Mouse (Mus musculus) embryonic facial prominence, embryonic 13.5 days (tissue): ENCODE measurements around the gene Polr2c. TPM values are rescaled to one million over a fixed set of nuclear protein-coding genes. Genes with fewer than 3 reads are reported as not detected.
"Not testable (repeated sequence)": the region's sequence is repeated elsewhere in the genome, so short reads cannot be mapped to it uniquely, and the experiment has no call there.

Source experiments
- ATAC-seq: fragments of 200-750 bp; cut with Nextera tagmentation; 2 replicates; pipeline ENCODE4 v1.8.0; 2017; ENCODE audit warnings: low read depth; ENCODE audit not compliant: insufficient number of reproducible peaks, insufficient read depth, low FRiP score, low TSS enrichment
- H3K27ac ChIP-seq: fragments of 300-500 bp; sonication (generic); 2 replicates; pipeline ENCODE4 v1.5.1; 2015; ENCODE audit warnings: moderate library complexity, mild to moderate bottlenecking, inconsistent platforms
- H3K27me3 ChIP-seq: fragments of 300-500 bp; sonication (generic); 2 replicates; pipeline ENCODE4 v1.6.1; 2015; ENCODE audit warnings: mild to moderate bottlenecking, inconsistent platforms
- H3K36me3 ChIP-seq: fragments of 300-500 bp; sonication (generic); 2 replicates; pipeline ENCODE4 v1.6.1; 2015; ENCODE audit warnings: mild to moderate bottlenecking, inconsistent platforms
- H3K4me1 ChIP-seq: fragments of 300-500 bp; sonication (generic); 2 replicates; pipeline ENCODE4 v1.6.1; 2015; ENCODE audit warnings: inconsistent platforms
- H3K4me2 ChIP-seq: fragments of 300-500 bp; sonication (generic); 2 replicates; pipeline ENCODE4 v1.6.1; 2015; ENCODE audit warnings: moderate library complexity, mild to moderate bottlenecking, inconsistent platforms
- H3K4me3 ChIP-seq: fragments of 300-500 bp; sonication (generic); 2 replicates; pipeline ENCODE4 v1.5.1; 2015; ENCODE audit warnings: mild to moderate bottlenecking, inconsistent platforms
- H3K9ac ChIP-seq: fragments of 300-500 bp; sonication (generic); 2 replicates; pipeline ENCODE4 v1.6.1; 2015; ENCODE audit warnings: mild to moderate bottlenecking, inconsistent platforms
- H3K9me3 ChIP-seq: fragments of 300-500 bp; sonication (generic); 2 replicates; pipeline ENCODE4 v1.6.1; 2016; ENCODE audit warnings: inconsistent platforms
- WGBS: fragments of 180-500 bp; shearing (Covaris S2); methylation state at CpG from one replicate; pipeline ENCODE4 v1.1.7; 2015; ENCODE audit warnings: mixed read lengths; 5-methylcytosine and 5-hydroxymethylcytosine counted together
- polyA plus RNA-seq: library from polyadenylated mRNA; unstranded; fragments of >200 nt; fragmentation: Nextera tagmentation; extraction: Ambion mirVana; gene quantifications from 2 replicates; pipeline ENCODE4 v1.2.1, GENCODE M21; 2015

Gene Polr2c
- polyA plus RNA-seq, 1 experiment from 2014 or later: 152 TPM

DNA sequence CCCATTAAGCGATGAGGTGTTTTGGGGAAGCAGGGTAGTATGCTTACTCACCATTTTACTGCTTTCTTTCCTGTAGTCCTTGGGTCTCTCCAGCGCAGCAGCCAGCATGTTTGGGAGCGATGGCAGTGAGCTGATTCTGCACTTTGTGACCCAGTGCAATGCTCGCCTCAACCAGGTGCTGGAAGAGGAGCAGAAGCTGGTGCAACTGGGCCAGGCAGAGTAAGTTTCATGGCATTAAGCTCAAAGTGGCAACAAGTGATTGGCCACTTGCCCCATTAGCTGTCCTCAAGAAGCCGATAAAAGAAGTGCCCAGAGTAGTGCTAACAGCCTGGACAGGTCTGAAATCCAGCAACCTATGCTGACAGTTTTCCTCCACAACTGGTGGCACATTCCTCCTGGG is 7.2 kb upstream of the Polr2c start:
- Histone ChIP-seq H3K4me2 (no peak overlapping the region), H3K27ac (no peak overlapping the region), H3K9ac (no peak overlapping the region), H3K4me3 (no peak overlapping the region), H3K9me3 (no peaks in the 10 kb centered on the region), H3K4me1 (no peaks in the 10 kb centered on the region), H3K36me3 (peaks cover 92% of the 10 kb centered on the region), H3K27me3 (no peaks in the 10 kb centered on the region)
- WGBS: 90% methylated on average over 5 of the region's 5 CpGs
- no peak for ATAC-seq

DNA sequence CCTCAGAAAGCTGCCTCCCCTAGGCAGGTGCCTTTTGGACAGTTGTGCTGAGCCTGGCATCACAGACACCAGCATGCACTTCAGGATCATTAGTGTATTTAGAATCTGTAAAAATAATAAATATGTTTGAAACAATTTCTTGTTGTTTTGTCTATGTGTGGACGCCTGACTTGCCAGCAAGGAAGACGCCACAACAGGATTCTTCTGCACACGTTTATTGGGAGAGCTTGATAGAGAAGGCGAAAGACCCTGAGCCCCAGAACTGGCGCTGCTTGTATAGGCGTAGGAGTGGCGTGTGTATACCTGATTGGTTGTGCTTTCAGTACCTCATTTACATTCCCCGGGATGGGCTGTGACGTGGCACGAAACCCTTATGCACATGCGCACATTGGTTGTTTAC is 2.5 kb upstream of the Polr2c start:
- H3K9ac ChIP-seq: 0 out of 2 replicates have a peak overlapping the region, but pooled peaks have one; percentile 6
- H3K4me1 ChIP-seq: peaks cover 17% of the 10 kb centered on the region
- ATAC-seq, H3K27me3 ChIP-seq, H3K9me3 ChIP-seq, H3K4me2 ChIP-seq, H3K27ac ChIP-seq, H3K4me3 ChIP-seq: not testable (repeated sequence)
- peaks cover 56% of the 10 kb centered on the region for H3K36me3 ChIP-seq
- 90% methylated on average over 11 of the region's 11 CpGs for WGBS

GRCm38 (mm10) chr8:94857011-94857345 is 272 bp upstream of the Polr2c start:
- no peak overlapping the region for H3K9ac ChIP-seq
- H3K4me1 ChIP-seq: peaks cover 26% of the 10 kb centered on the region
- peak overlapping the region; percentile 81 for H3K4me2 ChIP-seq
- peaks cover 51% of the 10 kb centered on the region for H3K36me3 ChIP-seq
- peak overlapping the region; percentile 99 for H3K4me3 ChIP-seq
- H3K27me3 ChIP-seq: no peaks in the 10 kb centered on the region
- no peak for ATAC-seq
- 33% methylated on average over 5 of the region's 5 CpGs for WGBS
- no peaks in the 10 kb centered on the region for H3K9me3 ChIP-seq
- no peak overlapping the region for H3K27ac ChIP-seq

- H3K36me3 ChIP-seq: peaks cover 62% of the 10 kb centered on the region
Measured at GRCm38 (mm10) chr8:94861352-94861910, 4.2 kb downstream of the Polr2c start.

GRCm38 (mm10) chr8:94862487-94863220 is 5.4 kb downstream of the Polr2c start:
- H3K36me3 ChIP-seq: peaks cover 71% of the 10 kb centered on the region
- H3K4me2 ChIP-seq: no peak overlapping the region
- 91% methylated on average over 12 of the region's 12 CpGs for WGBS
- peaks cover 26% of the 10 kb centered on the region for H3K4me1 ChIP-seq
- no peak overlapping the region for H3K9ac ChIP-seq
- H3K4me3 ChIP-seq: no peak overlapping the region
- no peak overlapping the region for H3K27ac ChIP-seq
- no peak for ATAC-seq
- H3K9me3 ChIP-seq: no peaks in the 10 kb centered on the region
- H3K27me3 ChIP-seq: no peaks in the 10 kb centered on the region

More at GRCm38 (mm10) chr8:94861352-94861910, 4.2 kb downstream of the Polr2c start:
- Histone ChIP-seq H3K4me3 (no peak overlapping the region), H3K27me3 (no peaks in the 10 kb centered on the region), H3K9me3 (no peaks in the 10 kb centered on the region), H3K4me2 (no peak overlapping the region), H3K4me1 (peaks cover 26% of the 10 kb centered on the region), H3K27ac (no peak overlapping the region), H3K9ac (no peak overlapping the region)
- 71% methylated on average over 8 of the region's 8 CpGs for WGBS
- ATAC-seq: no peak

- no peak for ATAC-seq
- Histone ChIP-seq H3K27me3 (no peaks in the 10 kb centered on the region), H3K9me3 (no peaks in the 10 kb centered on the region), H3K36me3 (peaks cover 74% of the 10 kb centered on the region), H3K4me3 (no peak overlapping the region), H3K4me1 (peaks cover 18% of the 10 kb centered on the region), H3K27ac (no peak overlapping the region), H3K9ac (no peak overlapping the region), H3K4me2 (no peak overlapping the region)
- 82% methylated on average over 10 of the region's 10 CpGs for WGBS
Measured at GRCm38 (mm10) chr8:94863897-94864673, 6.8 kb downstream of the Polr2c start.

DNA sequence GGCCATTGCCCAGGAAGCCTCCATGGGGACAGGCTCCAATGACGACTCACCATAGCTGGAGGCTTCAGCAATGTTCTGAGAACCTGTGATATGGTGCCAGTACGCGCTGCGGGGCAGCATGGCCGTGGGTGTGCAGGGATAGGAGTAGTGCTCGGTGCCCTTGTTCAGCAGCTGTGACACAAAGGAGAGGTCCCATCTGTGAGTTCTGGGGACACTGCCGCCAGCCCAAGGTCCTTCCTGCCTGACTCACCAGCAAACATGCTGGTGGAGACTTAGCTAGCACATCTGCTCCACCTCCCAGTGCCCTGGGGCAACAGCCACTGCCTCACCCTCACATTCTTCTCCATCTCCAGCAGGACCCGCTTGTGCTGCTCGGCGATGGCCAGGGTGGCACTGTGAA is 8.0 kb downstream of the Polr2c start:
- H3K27ac ChIP-seq: no peak overlapping the region
- ATAC-seq: no peak
- no peak overlapping the region for H3K9ac ChIP-seq
- no peaks in the 10 kb centered on the region for H3K27me3 ChIP-seq
- no peak overlapping the region for H3K4me2 ChIP-seq
- H3K9me3 ChIP-seq: no peaks in the 10 kb centered on the region
- H3K4me1 ChIP-seq: peaks cover 19% of the 10 kb centered on the region
- 72% methylated on average over 10 of the region's 10 CpGs for WGBS
- H3K36me3 ChIP-seq: peaks cover 71% of the 10 kb centered on the region
- H3K4me3 ChIP-seq: no peak overlapping the region

DNA sequence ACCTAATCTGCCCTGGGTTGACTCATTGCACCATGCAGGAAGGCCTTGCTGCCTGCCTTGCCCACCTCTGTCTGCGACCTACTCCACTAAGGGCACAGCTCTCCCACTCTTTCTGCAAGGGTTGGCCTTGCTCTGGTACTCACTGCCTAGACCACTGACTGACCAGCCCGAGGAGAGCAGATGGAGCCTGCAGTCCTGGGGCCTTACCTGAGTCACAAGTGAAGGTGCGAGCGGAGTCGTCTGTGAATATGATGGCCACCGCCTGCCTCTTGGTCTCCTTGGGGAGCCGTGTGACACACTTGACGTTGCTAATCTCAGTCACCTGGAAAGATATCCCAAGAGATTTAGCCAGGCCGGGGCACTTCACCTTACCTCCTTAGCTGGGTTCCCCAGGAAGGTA is 9.7 kb downstream of the Polr2c start:
- H3K4me2 ChIP-seq: no peak overlapping the region
- no peaks in the 10 kb centered on the region for H3K9me3 ChIP-seq
- peaks cover 58% of the 10 kb centered on the region for H3K36me3 ChIP-seq
- no peak overlapping the region for H3K9ac ChIP-seq
- WGBS: 87% methylated on average over 9 of the region's 9 CpGs
- no peak overlapping the region for H3K27ac ChIP-seq
- peaks cover 29% of the 10 kb centered on the region for H3K4me1 ChIP-seq
- no peak for ATAC-seq
- H3K4me3 ChIP-seq: no peak overlapping the region
- no peaks in the 10 kb centered on the region for H3K27me3 ChIP-seq

GRCm38 (mm10) chr8:94869146-94869545 is 11.9 kb downstream of the Polr2c start:
- Histone ChIP-seq H3K9me3 (no peaks in the 10 kb centered on the region), H3K4me3 (no peak overlapping the region), H3K4me1 (peaks cover 41% of the 10 kb centered on the region), H3K9ac (peak overlapping the region; percentile 40; the same call in 1 of the 2 replicates), H3K27ac (no peak overlapping the region), H3K27me3 (no peaks in the 10 kb centered on the region), H3K36me3 (peaks cover 35% of the 10 kb centered on the region), H3K4me2 (no peak overlapping the region)
- 53% methylated on average over 7 of the region's 7 CpGs for WGBS
- ATAC-seq: no peak

- Histone ChIP-seq H3K4me3 (peak overlapping the region; percentile 51), H3K4me2 (peak overlapping the region; percentile 89)
Measured at GRCm38 (mm10) chr8:94870003-94870402, 12.8 kb downstream of the Polr2c start.

DNA sequence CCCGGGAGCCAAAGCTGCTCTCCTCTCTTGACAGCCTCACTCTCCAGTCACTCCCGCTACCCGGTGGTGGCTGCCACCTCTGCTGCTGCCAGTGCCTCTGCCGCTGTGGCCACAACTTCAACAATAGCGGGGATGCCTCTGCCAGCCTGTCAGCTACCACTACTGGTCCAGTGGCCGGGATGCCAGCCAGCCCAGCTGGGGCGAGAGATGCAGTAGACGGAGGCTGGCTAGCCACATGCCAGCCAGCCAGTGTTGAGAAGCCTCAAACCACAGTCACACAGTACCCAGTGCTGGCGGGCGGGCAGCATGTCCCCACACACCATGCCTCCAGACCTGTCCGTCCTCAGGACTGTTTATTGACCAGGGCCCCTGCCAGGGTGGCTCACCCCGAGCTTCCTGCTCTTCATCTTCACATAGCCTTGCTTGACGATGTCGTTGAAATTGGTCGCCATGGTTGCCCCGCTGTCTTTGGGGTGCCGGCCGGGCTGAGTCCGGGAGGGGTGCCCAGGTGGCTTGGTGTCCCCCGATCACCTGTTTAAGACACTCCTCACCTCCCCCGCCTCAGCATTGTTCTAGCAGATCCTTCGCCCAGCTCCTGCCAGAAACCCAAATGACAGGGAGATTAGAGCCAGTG is 13.3 kb downstream of the Polr2c start:
- Histone ChIP-seq H3K9me3 (no peaks in the 10 kb centered on the region), H3K27ac (no peak overlapping the region; the same call in 1 of the 2 replicates), H3K27me3 (peaks cover 9% of the 10 kb centered on the region), H3K4me1 (peaks cover 55% of the 10 kb centered on the region), H3K4me2 (peak overlapping the region; percentile 89), H3K4me3 (peak overlapping the region; percentile 51), H3K9ac (peak overlapping the region; percentile 72), H3K36me3 (peaks cover 21% of the 10 kb centered on the region)
- 0 out of 2 replicates have a peak, but pooled peaks have one; percentile 5 for ATAC-seq
- WGBS: 4% methylated on average over 22 of the region's 22 CpGs

More at GRCm38 (mm10) chr8:94870003-94870402, 12.8 kb downstream of the Polr2c start:
- no peak overlapping the region for H3K27ac ChIP-seq
- no peaks in the 10 kb centered on the region for H3K9me3 ChIP-seq
- peaks cover 4% of the 10 kb centered on the region for H3K27me3 ChIP-seq
- peaks cover 27% of the 10 kb centered on the region for H3K36me3 ChIP-seq
- 27% methylated on average over 4 of the region's 4 CpGs for WGBS
- H3K4me1 ChIP-seq: peaks cover 50% of the 10 kb centered on the region
- ATAC-seq: no peak
- H3K9ac ChIP-seq: peak overlapping the region; percentile 72
